Mouse (Mus musculus) neural tube, embryonic 11.5 days (tissue): ENCODE data around the gene Zfp37. TPM values are rescaled to one million over a fixed set of nuclear protein-coding genes. Genes with fewer than 3 reads are reported as not detected.

Experiments
- ATAC-seq: fragments of 200-750 bp; cut with Nextera tagmentation; 2 replicates; pipeline ENCODE4 v1.8.0; 2017; ENCODE audit warnings: moderate number of reproducible peaks, mild to moderate bottlenecking, moderate TSS enrichment, moderate library complexity; ENCODE audit not compliant: insufficient read depth, low FRiP score, low TSS enrichment
- DNase-seq: peaks from one replicate; pipeline ENCODE4 v3.0.0-alpha.2; 2015; ENCODE audit warnings: low spot score
- H3K27ac ChIP-seq: fragments of 300-500 bp; sonication (generic); 2 replicates; pipeline ENCODE4 v1.5.1; 2014; ENCODE audit warnings: low read depth, mild to moderate bottlenecking, low read length
- H3K27me3 ChIP-seq: fragments of 300-500 bp; sonication (generic); 2 replicates; pipeline ENCODE4 v1.6.1; 2014; ENCODE audit warnings: mild to moderate bottlenecking, low read length, mixed read lengths; ENCODE audit not compliant: control insufficient read depth, insufficient read depth
- H3K36me3 ChIP-seq: fragments of 300-500 bp; sonication (generic); 2 replicates; pipeline ENCODE4 v1.6.1; 2014; ENCODE audit warnings: mild to moderate bottlenecking, low read length, moderate library complexity, mixed read lengths; ENCODE audit not compliant: control insufficient read depth, insufficient read depth
- H3K4me1 ChIP-seq: fragments of 300-500 bp; sonication (generic); 2 replicates; pipeline ENCODE4 v1.6.1; 2014; ENCODE audit warnings: low read length, mixed read lengths; ENCODE audit not compliant: control insufficient read depth, insufficient read depth
- H3K4me2 ChIP-seq: fragments of 300-500 bp; sonication (generic); 2 replicates; pipeline ENCODE4 v1.6.1; 2014; ENCODE audit warnings: low read depth, mild to moderate bottlenecking, moderate library complexity
- H3K4me3 ChIP-seq: fragments of 300-500 bp; sonication (generic); 2 replicates; pipeline ENCODE4 v1.5.1; 2014; ENCODE audit warnings: low read depth, low read length
- H3K9ac ChIP-seq: fragments of 300-500 bp; sonication (generic); 2 replicates; pipeline ENCODE4 v1.6.1; 2014; ENCODE audit warnings: mild to moderate bottlenecking, low read length
- H3K9me3 ChIP-seq: fragments of 300-500 bp; sonication (generic); 2 replicates; pipeline ENCODE4 v1.6.1; 2016; ENCODE audit warnings: low read length; ENCODE audit not compliant: control insufficient read depth
- WGBS: fragments of 180-500 bp; shearing (Covaris S2); extraction: QIAGEN DNeasy Blood & Tissue Kit; methylation state at CpG from one replicate; pipeline ENCODE4 v1.1.7; 2014; 5-methylcytosine and 5-hydroxymethylcytosine counted together
- polyA plus RNA-seq: library from polyadenylated mRNA; unstranded; fragments of >200 nt; fragmentation: Nextera tagmentation; extraction: Ambion mirVana; gene quantifications from 2 replicates; pipeline ENCODE4 v1.2.1, GENCODE M21; 2014

The Zfp37 gene
- polyA plus RNA-seq, 1 experiment from 2014 or later, result 29.4 TPM

- no peaks in the 10 kb centered on the region for H3K36me3 ChIP-seq
- no peaks in the 10 kb centered on the region for H3K4me1 ChIP-seq
- no peak overlapping the region for H3K4me3 ChIP-seq
- WGBS, result 70% methylated on average over 10 of the region's 10 CpGs
- H3K27me3 ChIP-seq, result no peaks in the 10 kb centered on the region
- no peak overlapping the region for H3K9ac ChIP-seq
- no peak for DNase-seq
- no peaks in the 10 kb centered on the region for H3K9me3 ChIP-seq
- H3K27ac ChIP-seq, result no peak overlapping the region
- H3K4me2 ChIP-seq, result no peak overlapping the region
- ATAC-seq, result no peak
Observed at GRCm38 (mm10) chr4:62265154-62265836, 34.4 kb upstream of the Zfp37 start.

DNA sequence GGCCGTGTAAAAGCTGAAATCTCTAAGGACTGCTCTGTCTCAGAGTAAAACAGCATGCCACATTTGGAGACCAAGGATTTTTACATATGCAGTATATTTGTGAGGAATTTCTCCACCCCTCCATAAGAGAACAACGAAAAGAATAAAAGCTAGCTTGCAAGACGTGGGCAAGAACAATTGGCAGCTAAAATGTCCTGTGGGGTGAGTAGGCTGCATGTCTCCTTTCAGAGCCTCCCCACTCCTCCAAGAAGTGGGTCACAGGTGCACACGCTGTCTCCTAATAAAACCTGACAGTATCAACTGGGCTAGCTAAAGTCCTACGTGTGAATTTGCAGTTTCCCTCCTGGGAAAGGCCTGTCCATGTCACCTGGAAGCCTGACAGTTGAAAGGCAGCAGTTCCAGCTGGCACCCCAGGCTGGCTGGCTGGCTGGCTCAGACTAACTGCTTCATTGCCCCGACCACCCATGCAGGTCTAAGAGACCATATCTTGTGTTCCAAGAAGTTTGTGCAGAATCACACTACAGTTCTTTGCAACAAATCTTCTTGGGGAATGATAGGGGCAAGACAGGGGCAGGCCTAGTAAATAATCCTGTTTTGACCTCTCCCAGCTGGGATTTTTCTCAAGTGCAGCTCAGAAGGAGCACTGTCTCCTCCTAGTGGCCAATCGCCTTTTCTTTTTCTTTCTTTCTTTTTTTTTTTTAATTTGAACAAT is 32.4 kb upstream of the Zfp37 start:
- DNase-seq (peak; percentile 17), ATAC-seq (peak; percentile 27; the same call in 1 of the 2 replicates)

GRCm38 (mm10) chr4:62262276-62262675 is 31.4 kb upstream of the Zfp37 start, which contains the start of gene Slc31a2:
Slc31a2 (plus strand) TSS chr4:62262562.
- 47% methylated on average over 2 of the region's 2 CpGs for WGBS

More for the DNA sequence above, 32.4 kb upstream of the Zfp37 start:
- no peaks in the 10 kb centered on the region for H3K36me3 ChIP-seq
- H3K27me3 ChIP-seq, result no peaks in the 10 kb centered on the region
- H3K27ac ChIP-seq, result no peak overlapping the region
- no peaks in the 10 kb centered on the region for H3K9me3 ChIP-seq
- no peak overlapping the region for H3K4me2 ChIP-seq
- no peak overlapping the region for H3K4me3 ChIP-seq
- no peaks in the 10 kb centered on the region for H3K4me1 ChIP-seq
- whole genome bisulfite sequencing, result 46% methylated on average over 7 of the region's 7 CpGs
- H3K9ac ChIP-seq, result no peak overlapping the region

GRCm38 (mm10) chr4:62256931-62257330 is 26.1 kb upstream of the Zfp37 start:
- DNase-seq (peak; percentile 45), ATAC-seq (no peak)
- H3K4me3 ChIP-seq, result no peak overlapping the region
- no peaks in the 10 kb centered on the region for H3K36me3 ChIP-seq
- H3K4me2 ChIP-seq, result no peak overlapping the region
- 36% methylated on average over 8 of the region's 8 CpGs for WGBS
- no peak overlapping the region for H3K27ac ChIP-seq
- H3K9me3 ChIP-seq, result no peaks in the 10 kb centered on the region
- H3K9ac ChIP-seq, result no peak overlapping the region
- no peaks in the 10 kb centered on the region for H3K27me3 ChIP-seq
- no peaks in the 10 kb centered on the region for H3K4me1 ChIP-seq

More at GRCm38 (mm10) chr4:62262276-62262675, 31.4 kb upstream of the Zfp37 start, which contains the start of gene Slc31a2:
- ATAC-seq (no peak), DNase-seq (no peak)
- Histone ChIP-seq H3K4me3 (no peak within 1 kb of the TSS), H3K36me3 (no peaks in the 10 kb centered on the region), H3K4me1 (no peaks in the 10 kb centered on the region), H3K27ac (no peak within 1 kb of the TSS), H3K27me3 (no peaks in the 10 kb centered on the region), H3K9ac (no peak within 1 kb of the TSS), H3K9me3 (no peaks in the 10 kb centered on the region), H3K4me2 (no peak within 1 kb of the TSS)

- H3K27ac ChIP-seq, result no peak overlapping the region
- H3K9me3 ChIP-seq, result no peaks in the 10 kb centered on the region
- H3K27me3 ChIP-seq, result no peaks in the 10 kb centered on the region
- DNase-seq (no peak), ATAC-seq (no peak)
- 63% methylated on average over 8 of the region's 8 CpGs for WGBS
- H3K9ac ChIP-seq, result no peak overlapping the region
- no peak overlapping the region for H3K4me3 ChIP-seq
- H3K4me1 ChIP-seq, result no peaks in the 10 kb centered on the region
- no peaks in the 10 kb centered on the region for H3K36me3 ChIP-seq
- H3K4me2 ChIP-seq, result no peak overlapping the region
Observed at GRCm38 (mm10) chr4:62254551-62254950, 23.7 kb upstream of the Zfp37 start.

- H3K9ac ChIP-seq, result no peak overlapping the region
- no peaks in the 10 kb centered on the region for H3K4me1 ChIP-seq
- no peaks in the 10 kb centered on the region for H3K27me3 ChIP-seq
- ATAC-seq, result no peak
- no peak overlapping the region for H3K27ac ChIP-seq
- H3K4me3 ChIP-seq, result no peak overlapping the region
- H3K4me2 ChIP-seq, result no peak overlapping the region
- WGBS, result 91% methylated on average over 4 of the region's 4 CpGs
- no peaks in the 10 kb centered on the region for H3K36me3 ChIP-seq
- H3K9me3 ChIP-seq, result no peaks in the 10 kb centered on the region
- DNase-seq, result no peak
Observed at GRCm38 (mm10) chr4:62251776-62252175, 20.9 kb upstream of the Zfp37 start.

DNA sequence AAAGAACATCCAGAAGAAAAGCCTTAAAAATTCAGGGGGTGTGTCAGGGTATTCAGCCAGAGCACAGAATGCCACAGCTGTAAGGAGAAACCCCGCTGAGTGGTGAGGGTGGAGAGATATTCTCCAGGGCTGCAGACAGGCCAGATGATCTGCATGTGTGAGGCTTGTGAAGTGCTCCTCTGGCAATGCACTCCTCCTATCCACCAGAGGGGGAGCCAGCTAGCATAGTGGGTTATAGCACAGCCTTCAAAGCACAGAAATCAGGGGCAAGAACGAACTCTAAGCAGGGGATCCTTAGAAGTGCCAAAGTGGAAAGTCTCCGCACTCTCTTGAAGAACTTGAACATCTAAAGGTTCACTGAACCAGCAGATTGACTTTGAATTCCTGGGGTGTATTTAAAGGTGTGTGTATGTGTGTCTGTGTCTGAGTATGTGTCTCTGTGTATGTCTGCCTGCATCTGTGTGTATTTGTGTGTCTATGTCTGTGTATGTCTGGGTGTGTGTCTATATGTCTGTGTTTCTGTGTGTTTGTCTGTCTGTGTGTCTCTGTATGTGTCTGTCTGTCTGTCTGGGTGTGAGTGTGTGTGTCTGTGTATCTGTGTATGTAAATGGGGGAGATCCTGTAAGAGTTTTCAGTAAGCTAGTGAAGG is 20.2 kb upstream of the Zfp37 start:
- H3K4me3 ChIP-seq, result no peak overlapping the region
- H3K4me2 ChIP-seq, result no peak overlapping the region
- no peaks in the 10 kb centered on the region for H3K36me3 ChIP-seq
- H3K27ac ChIP-seq, result no peak overlapping the region
- no peak overlapping the region for H3K9ac ChIP-seq
- DNase-seq (peak; percentile 31), ATAC-seq (peak; percentile 45; the same call in 1 of the 2 replicates)
- H3K4me1 ChIP-seq, result no peaks in the 10 kb centered on the region
- no peaks in the 10 kb centered on the region for H3K27me3 ChIP-seq
- 33% methylated on average over 3 of the region's 3 CpGs for WGBS
- H3K9me3 ChIP-seq, result no peaks in the 10 kb centered on the region

GRCm38 (mm10) chr4:62248328-62248727 is 17.5 kb upstream of the Zfp37 start:
- 27% methylated on average over 4 of the region's 4 CpGs for WGBS
- H3K4me1 ChIP-seq, result no peaks in the 10 kb centered on the region
- no peak overlapping the region for H3K4me3 ChIP-seq
- no peak overlapping the region for H3K9ac ChIP-seq
- H3K9me3 ChIP-seq, result no peaks in the 10 kb centered on the region
- no peaks in the 10 kb centered on the region for H3K27me3 ChIP-seq
- H3K36me3 ChIP-seq, result no peaks in the 10 kb centered on the region
- DNase-seq, result no peak
- H3K27ac ChIP-seq, result no peak overlapping the region
- no peak for ATAC-seq
- no peak overlapping the region for H3K4me2 ChIP-seq
